Mouse (Mus musculus) myocyte (in vitro differentiated cells): ENCODE measurements at regions not wholly inside any gene's neighbourhood (a gene's known extent, or its start where the extent isn't known, plus 50 kb on each side); places are given as distances from the start of the nearest gene placed in this dataset.

Source experiments
- H3K27me3 ChIP-seq: one replicate; pipeline ENCODE4 v1.6.1; 2011; ENCODE audit not compliant: control insufficient read depth, insufficient read depth, insufficient read length
- H3K36me3 ChIP-seq: one replicate; pipeline ENCODE4 v1.6.1; 2011; ENCODE audit not compliant: control insufficient read depth, insufficient read depth
- H3K4me2 ChIP-seq: one replicate; pipeline ENCODE4 v1.6.1; 2011; ENCODE audit warnings: low read depth, control low read depth
- H3K4me3 ChIP-seq: one replicate; pipeline ENCODE4 v1.5.1; 2011; ENCODE audit warnings: mild to moderate bottlenecking, control low read depth, moderate library complexity
- H3K79me2 ChIP-seq: one replicate; pipeline ENCODE4 v1.6.1; 2011; ENCODE audit not compliant: control insufficient read depth, insufficient read depth
- H3ac ChIP-seq: one replicate; pipeline ENCODE4 v1.6.1; 2011; ENCODE audit not compliant: control insufficient read depth, insufficient read length
- CEBPB ChIP-seq: IDR thresholded peaks from 2 replicates; pipeline ENCODE4 v1.6.1; 2011; ENCODE audit warnings: mild to moderate bottlenecking, moderate library complexity; ENCODE audit not compliant: poor library complexity, insufficient read depth, severe bottlenecking
- E2F4 ChIP-seq: IDR thresholded peaks from one replicate; pipeline ENCODE4 v1.6.1; 2011; ENCODE audit warnings: mild to moderate bottlenecking, control low read depth, moderate library complexity; ENCODE audit not compliant: insufficient read depth
- MAX ChIP-seq: IDR thresholded peaks from one replicate; pipeline ENCODE4 v1.6.1; 2011; ENCODE audit warnings: low read depth, mild to moderate bottlenecking, control low read depth
- MYOD1 ChIP-seq, 3 experiments: IDR thresholded peaks; one replicate each; pipeline ENCODE4 v1.6.1; 2011; ENCODE audit warnings: control low read depth in 2 of 3, low read depth in 2 of 3, mild to moderate bottlenecking in 2 of 3, moderate library complexity in 1 of 3; ENCODE audit not compliant: insufficient read length in 2 of 3, control insufficient read depth in 1 of 3
- MYOG ChIP-seq, 3 experiments: IDR thresholded peaks; one replicate each; pipeline ENCODE4 v1.6.1; 2011; ENCODE audit warnings: control low read depth in 2 of 3, low read depth in 2 of 3, mild to moderate bottlenecking in 2 of 3; ENCODE audit not compliant: insufficient read length in 2 of 3, control insufficient read depth in 1 of 3, insufficient read depth in 1 of 3
- POLR2A ChIP-seq: IDR thresholded peaks from one replicate; pipeline ENCODE4 v1.6.1; 2011; ENCODE audit warnings: low read depth, mild to moderate bottlenecking, control low read depth, moderate library complexity; ENCODE audit not compliant: insufficient read length
- POLR2AphosphoS2 ChIP-seq: IDR thresholded peaks from one replicate; pipeline ENCODE4 v1.6.1; 2011; ENCODE audit warnings: low read depth, control low read depth; ENCODE audit not compliant: insufficient read length
- REST ChIP-seq: IDR thresholded peaks from one replicate; pipeline ENCODE4 v1.6.1; 2011; ENCODE audit warnings: mild to moderate bottlenecking, control low read depth, moderate library complexity; ENCODE audit not compliant: insufficient read depth, insufficient read length
- SRF ChIP-seq: IDR thresholded peaks from one replicate; pipeline ENCODE4 v1.6.1; 2011; ENCODE audit warnings: low read depth; ENCODE audit not compliant: control insufficient read depth, insufficient read length
- TCF12 ChIP-seq: IDR thresholded peaks from one replicate; pipeline ENCODE4 v1.6.1; 2011; ENCODE audit warnings: mild to moderate bottlenecking, control low read depth; ENCODE audit not compliant: poor library complexity, insufficient read depth, severe bottlenecking
- TCF3 ChIP-seq: IDR thresholded peaks from one replicate; pipeline ENCODE4 v1.6.1; 2011; ENCODE audit warnings: low read depth, control low read depth; ENCODE audit not compliant: insufficient read length
- USF1 ChIP-seq: IDR thresholded peaks from one replicate; pipeline ENCODE4 v1.6.1; 2011; ENCODE audit warnings: low read depth, mild to moderate bottlenecking, control low read depth, moderate library complexity

- no peaks in the 10 kb centered on the region for H3K79me2 ChIP-seq
- no peak overlapping the region for H3K4me3 ChIP-seq
- TF ChIP-seq CEBPB (no peak), TCF3 (no peak), POLR2AphosphoS2 (no peak), REST (no peak), MYOG (IDR thresholded peaks at IDR 0.05; ENCODE audit: control insufficient read depth in 1 of 3, insufficient read depth in 1 of 3, insufficient read length in 2 of 3, low read depth in 2 of 3) (no peak), MAX (no peak), SRF (no peak), E2F4 (no peak), USF1 (no peak), MYOD1 (IDR thresholded peaks at IDR 0.05; ENCODE audit: control insufficient read depth in 1 of 3, insufficient read length in 2 of 3, low read depth in 2 of 3) (no peak), POLR2A (no peak), TCF12 (no peak)
- no peak overlapping the region for H3K4me2 ChIP-seq
- H3ac ChIP-seq, result no peak overlapping the region
- H3K27me3 ChIP-seq, result no peaks in the 10 kb centered on the region
- H3K36me3 ChIP-seq, result no peaks in the 10 kb centered on the region
These were observed 480.0 kb downstream of the Nuf2 start for GRCm38 (mm10) chr1:169051085-169051862.

- H3K4me2 ChIP-seq, result no peak overlapping the region
- no peaks in the 10 kb centered on the region for H3K36me3 ChIP-seq
- TF ChIP-seq MAX (no peak), CEBPB (no peak), TCF3 (no peak), POLR2AphosphoS2 (no peak), POLR2A (no peak), E2F4 (no peak), REST (no peak), MYOG (IDR thresholded peaks at IDR 0.05; ENCODE audit: control insufficient read depth in 1 of 3, insufficient read depth in 1 of 3, insufficient read length in 2 of 3, low read depth in 2 of 3) (no peak), TCF12 (no peak), MYOD1 (IDR thresholded peaks at IDR 0.05; ENCODE audit: control insufficient read depth in 1 of 3, insufficient read length in 2 of 3, low read depth in 2 of 3) (no peak), SRF (no peak)
- H3ac ChIP-seq, result no peak overlapping the region
- H3K4me3 ChIP-seq, result no peak overlapping the region
- H3K27me3 ChIP-seq, result no peaks in the 10 kb centered on the region
- H3K79me2 ChIP-seq, result no peaks in the 10 kb centered on the region
These were observed 481.4 kb downstream of the Nuf2 start for GRCm38 (mm10) chr1:169049846-169050245.

GRCm38 (mm10) chr1:169046791-169047525 is 484.3 kb downstream of the Nuf2 start:
- Histone ChIP-seq H3K36me3 (no peaks in the 10 kb centered on the region), H3K4me2 (no peak overlapping the region), H3ac (no peak overlapping the region), H3K4me3 (no peak overlapping the region), H3K27me3 (no peaks in the 10 kb centered on the region), H3K79me2 (no peaks in the 10 kb centered on the region)
- TF ChIP-seq MYOD1 (IDR thresholded peaks at IDR 0.05; ENCODE audit: control insufficient read depth in 1 of 3, insufficient read length in 2 of 3, low read depth in 2 of 3) (no peak), POLR2AphosphoS2 (no peak), POLR2A (no peak), USF1 (no peak), TCF3 (no peak), E2F4 (no peak)

GRCm38 (mm10) chr1:169033517-169033916 is 497.7 kb downstream of the Nuf2 start:
- Histone ChIP-seq H3K79me2 (no peaks in the 10 kb centered on the region), H3K4me2 (no peak overlapping the region), H3K4me3 (no peak overlapping the region), H3K36me3 (no peaks in the 10 kb centered on the region), H3K27me3 (no peaks in the 10 kb centered on the region), H3ac (no peak overlapping the region)
- no peak for TF ChIP-seq REST
- no peak for TF ChIP-seq POLR2A
- no peak for TF ChIP-seq SRF
- no peak for TF ChIP-seq TCF12
- no peak for TF ChIP-seq MAX
- no peak for TF ChIP-seq POLR2AphosphoS2
- no peak for TF ChIP-seq TCF3
- TF ChIP-seq CEBPB, result no peak
- TF ChIP-seq USF1, result no peak
- no peak for TF ChIP-seq MYOD1 (IDR thresholded peaks at IDR 0.05; ENCODE audit: control insufficient read depth in 1 of 3, insufficient read length in 2 of 3, low read depth in 2 of 3)
- no peak for TF ChIP-seq E2F4
- TF ChIP-seq MYOG (IDR thresholded peaks at IDR 0.05; ENCODE audit: control insufficient read depth in 1 of 3, insufficient read depth in 1 of 3, insufficient read length in 2 of 3, low read depth in 2 of 3), result no peak
